Mouse (Mus musculus) MEL-GATA-1-ER (cell line): ENCODE results near the gene Polr3b.

Experiments used
- DNase-seq: peaks from one replicate; pipeline ENCODE4 v3.0.0-alpha.2; 2012; ENCODE audit warnings: low read depth; ENCODE audit errors: extremely low read depth

The Polr3b gene

GRCm38 (mm10) chr10:84621826-84622790 lies at the start of gene Polr3b:
Polr3b (plus strand) TSS chr10:84622292.
- DNase-seq = peak; percentile 95

- peak; percentile 54 for DNase-seq
These were observed 48.2 kb upstream of the Polr3b start for GRCm38 (mm10) chr10:84573671-84574420.

- peak; percentile 98 for DNase-seq
These were observed 46.1 kb upstream of the Polr3b start for GRCm38 (mm10) chr10:84576029-84576394.

GRCm38 (mm10) chr10:84576395-84577070 lies 45.6 kb upstream of the Polr3b start, which contains the start of gene Tcp11l2:
Tcp11l2 (plus strand) TSS chr10:84576626.
- peak; percentile 74 for DNase-seq

GRCm38 (mm10) chr10:84577071-84577727 lies 44.9 kb upstream of the Polr3b start:
- peak; percentile 24 for DNase-seq

DNA sequence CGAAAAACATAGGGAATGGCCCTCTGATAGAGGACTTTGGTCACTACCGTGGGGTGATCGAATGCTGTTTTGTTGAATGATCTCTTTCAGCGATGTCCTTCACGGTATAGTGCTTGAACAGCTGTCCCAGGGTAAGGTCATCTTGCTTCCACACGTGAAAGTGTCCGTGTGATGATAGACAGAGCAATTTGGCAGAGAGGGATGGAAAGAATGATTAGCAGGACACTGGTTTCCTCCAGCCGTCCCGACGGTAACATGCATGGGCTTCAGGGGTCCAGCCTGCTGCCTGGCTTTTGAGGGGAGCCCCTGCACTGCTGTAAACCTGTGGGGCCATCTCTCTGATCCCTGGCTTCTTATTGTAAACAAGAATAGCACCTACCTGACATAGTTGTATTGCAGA lies 43.4 kb upstream of the Polr3b start:
- no peak for DNase-seq

DNA sequence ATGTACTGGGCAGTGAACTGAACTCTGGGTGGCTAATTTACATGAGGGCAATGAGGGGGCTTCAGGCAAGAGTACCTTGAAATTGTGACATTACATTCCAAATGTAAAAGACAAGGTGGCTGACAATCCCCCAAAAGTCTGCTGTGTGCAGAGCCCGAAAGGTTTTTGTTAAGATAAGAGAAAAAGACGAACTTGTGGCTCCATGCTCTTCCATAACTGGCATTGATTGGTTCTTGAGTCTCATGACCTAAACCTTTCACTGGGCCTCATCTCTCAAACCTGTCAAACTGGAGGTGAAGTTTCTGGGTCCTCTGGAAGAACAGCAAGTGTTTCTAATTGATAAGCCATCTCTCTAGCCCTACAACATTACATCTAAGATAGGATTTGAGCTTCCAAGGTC lies 42.6 kb upstream of the Polr3b start:
- DNase-seq = peak; percentile 41

GRCm38 (mm10) chr10:84581191-84581590 lies 40.9 kb upstream of the Polr3b start:
- no peak for DNase-seq

DNA sequence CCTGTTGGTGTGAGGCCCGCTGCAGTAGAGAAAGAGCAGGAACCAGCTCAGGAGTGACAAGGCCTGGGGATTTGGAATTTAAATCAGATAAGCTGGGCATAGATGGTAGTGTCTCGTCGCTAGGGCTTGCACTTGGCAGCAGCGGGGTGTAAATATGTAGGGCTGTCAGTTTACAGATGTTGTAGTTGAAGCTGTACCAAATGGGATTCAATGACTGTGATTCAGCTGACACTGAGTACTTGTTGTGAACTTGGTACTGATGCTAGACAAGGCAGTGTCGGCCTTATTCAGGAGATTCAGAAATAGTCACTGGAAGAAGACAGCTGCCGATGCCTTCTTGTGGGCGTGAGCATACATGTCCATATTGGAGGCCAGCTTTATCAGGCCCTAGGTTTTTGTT lies 39.9 kb upstream of the Polr3b start:
- no peak for DNase-seq

DNA sequence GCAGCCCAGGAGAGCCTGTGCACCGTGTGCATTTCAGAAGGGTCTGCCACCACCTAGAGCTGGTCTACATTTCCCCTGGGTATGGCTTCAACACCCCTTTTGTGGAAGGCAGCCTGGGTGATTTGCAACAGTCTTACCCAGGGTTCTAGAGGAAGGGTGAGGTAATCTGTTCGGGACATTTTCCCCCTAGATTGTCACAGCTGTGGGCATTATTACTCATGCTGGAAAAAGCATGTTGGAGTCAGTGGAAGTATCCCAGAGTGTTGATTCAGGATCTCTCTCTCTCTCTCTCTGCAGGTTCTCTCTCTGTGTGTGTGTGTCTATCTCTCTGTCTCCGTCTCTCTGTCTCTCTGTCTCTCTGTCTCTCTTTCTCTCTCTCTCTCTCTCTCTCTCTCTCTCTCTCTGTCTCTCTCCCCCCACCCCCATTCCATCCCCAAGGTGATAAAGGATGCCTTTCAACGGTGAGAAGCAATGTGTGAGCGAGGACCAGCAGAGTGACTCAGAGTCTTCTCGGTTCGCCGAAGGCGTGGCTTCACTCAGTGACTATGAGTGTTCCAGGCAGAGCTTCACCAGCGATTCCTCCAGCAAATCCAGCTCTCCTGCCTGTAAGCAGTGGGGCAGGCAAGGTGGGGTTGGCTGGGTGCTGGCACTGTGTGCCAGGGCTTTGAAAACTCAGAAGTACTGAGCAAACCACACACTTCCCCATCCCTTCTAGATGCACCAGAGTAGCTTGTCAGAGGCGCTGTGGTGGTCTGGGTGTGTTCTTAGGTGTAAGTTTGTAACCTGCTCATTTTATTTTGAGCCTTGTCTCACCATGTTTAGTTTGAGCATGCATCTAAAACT lies 37.4 kb upstream of the Polr3b start:
- no peak for DNase-seq

DNA sequence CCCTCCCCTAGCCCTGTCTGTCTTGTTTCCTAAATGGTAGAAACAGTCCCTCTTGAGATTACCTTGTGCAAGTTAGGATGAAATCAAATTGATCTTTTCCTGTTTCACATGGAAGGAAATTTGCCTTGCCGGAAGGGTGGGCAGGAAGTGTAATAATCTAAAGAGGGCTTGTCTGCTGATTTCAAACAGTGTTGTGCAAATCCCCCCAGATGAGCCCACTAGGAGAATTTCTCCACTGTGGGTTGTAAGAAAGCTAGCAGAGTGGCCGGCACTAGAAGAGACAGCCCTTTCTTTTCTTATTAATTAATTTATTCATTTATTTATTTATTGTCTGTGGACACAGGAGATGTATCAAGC lies 36.8 kb upstream of the Polr3b start:
- no peak for DNase-seq

DNA sequence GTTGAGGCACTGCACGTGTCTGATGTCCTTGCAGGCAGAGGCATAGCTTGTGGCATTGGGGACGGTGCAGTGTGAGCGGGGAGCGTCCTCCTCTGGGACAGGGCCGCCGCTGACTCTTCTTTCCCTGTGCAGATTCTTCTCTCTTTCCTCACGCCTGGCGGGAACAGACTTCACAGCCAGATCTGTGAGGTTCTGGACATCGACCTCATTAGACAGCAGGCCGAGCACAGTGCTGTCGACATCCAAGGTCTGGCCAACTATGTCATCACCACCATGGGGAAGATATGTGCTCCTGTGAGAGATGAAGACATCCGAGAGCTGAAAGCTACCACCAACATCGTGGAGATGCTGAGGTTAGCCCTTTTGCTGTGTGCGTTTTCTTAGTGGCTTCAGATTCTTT lies 31.1 kb upstream of the Polr3b start:
- no peak for DNase-seq

DNA sequence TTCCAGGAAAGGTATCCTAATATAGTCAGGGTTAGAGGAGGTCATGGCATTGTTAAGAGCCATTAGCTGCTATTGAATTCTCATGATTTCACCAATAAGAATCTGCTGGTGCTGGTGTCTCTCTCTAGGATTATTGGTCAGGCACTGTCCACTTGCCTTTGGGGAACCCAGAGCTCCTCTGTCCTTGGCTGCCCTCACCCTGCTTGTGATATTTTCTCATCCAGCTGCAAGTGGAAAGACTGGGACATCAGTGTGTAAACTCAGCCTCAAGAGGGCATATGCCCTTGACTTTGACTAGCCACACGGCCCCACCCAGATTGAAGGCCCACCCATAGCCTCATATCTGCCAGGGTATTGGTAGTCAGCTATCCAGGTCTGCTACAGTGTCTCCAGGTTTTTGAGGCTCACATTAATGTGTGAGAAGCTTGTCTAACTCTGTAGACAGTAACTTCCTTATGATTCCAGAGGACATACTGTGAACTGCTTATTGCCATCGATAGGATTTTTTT lies 30.4 kb upstream of the Polr3b start:
- no peak for DNase-seq

GRCm38 (mm10) chr10:84592745-84593144 lies 29.3 kb upstream of the Polr3b start:
- no peak for DNase-seq

- DNase-seq = no peak
These were observed 24.8 kb upstream of the Polr3b start for GRCm38 (mm10) chr10:84597127-84597785.

- DNase-seq = no peak
These were observed 23.9 kb upstream of the Polr3b start for GRCm38 (mm10) chr10:84598172-84598571.

DNA sequence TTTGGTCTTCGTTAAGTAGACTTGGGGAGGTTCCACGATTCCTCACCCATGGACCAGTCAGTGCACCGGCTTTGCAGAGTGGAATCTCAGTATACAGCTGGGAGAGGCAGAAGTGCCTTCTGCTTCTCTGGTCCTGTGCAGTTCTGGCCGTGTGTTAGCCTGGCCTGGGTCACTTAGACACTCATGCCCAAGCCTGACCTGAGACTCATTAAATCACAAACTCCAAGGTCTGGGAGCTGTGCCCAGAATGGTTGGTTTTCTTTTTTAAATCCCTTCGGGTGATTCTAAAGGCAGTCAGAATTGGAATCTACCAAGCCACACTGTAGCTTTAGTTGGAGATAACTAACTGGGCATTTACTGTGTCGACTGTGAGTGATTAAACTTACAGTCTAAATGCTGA lies 22.0 kb upstream of the Polr3b start:
- no peak for DNase-seq

DNA sequence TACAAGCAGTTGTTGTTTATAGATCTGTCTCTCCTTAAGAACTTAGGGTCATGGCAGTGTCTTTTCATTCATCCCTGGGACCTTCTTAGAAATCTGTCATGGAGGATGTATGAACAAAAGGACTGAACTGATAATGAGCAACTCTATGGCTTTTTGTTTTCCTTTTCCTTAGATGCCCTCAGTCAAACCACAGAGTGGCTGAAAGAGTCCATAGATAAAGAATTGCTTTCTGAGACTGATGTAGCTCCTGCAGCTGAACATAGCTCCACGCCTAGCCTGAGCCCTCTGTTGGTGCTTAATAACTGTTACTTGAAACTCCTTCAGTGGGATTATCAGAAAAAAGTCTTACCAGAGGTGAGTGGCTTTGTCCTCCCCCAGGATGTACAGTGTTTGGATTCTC lies 17.8 kb upstream of the Polr3b start:
- DNase-seq = peak; percentile 60

- DNase-seq = no peak
These were observed 13.7 kb upstream of the Polr3b start for GRCm38 (mm10) chr10:84608361-84608760.

DNA sequence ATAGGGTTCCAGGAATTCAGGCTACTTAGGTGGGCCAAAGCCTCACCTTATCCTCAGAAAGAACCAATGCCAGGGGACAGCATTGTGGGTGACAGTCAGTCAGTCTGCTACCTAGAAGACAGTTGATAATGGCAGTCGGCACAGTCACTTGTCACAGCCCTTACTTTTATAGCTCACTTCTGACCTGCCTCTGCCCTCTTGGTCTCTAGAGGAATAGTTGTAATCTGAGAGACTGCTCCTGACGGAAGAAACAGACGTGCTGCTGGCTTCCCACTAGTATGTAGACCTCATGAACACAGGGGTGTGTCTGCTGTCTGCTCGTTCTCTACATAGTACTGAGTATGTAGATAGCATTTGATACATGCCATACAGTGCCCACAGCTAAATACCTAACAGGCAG lies 11.8 kb upstream of the Polr3b start:
- DNase-seq = no peak
